Mouse (Mus musculus) CH12.LX (cell line): ENCODE measurements around the gene Esd. TPM values are rescaled to one million over a fixed set of nuclear protein-coding genes. Genes with fewer than 3 reads are reported as not detected.

Source experiments
- DNase-seq: peaks from one replicate; pipeline ENCODE4 v3.0.0-alpha.2; 2013; ENCODE audit errors: extremely low read depth
- H3K27ac ChIP-seq: 2 replicates; pipeline ENCODE4 v1.5.1; 2012; ENCODE audit warnings: low read depth, mild to moderate bottlenecking, control low read depth, moderate library complexity; ENCODE audit not compliant: insufficient read depth
- H3K27me3 ChIP-seq: replicated peaks from 2 replicates; pipeline ENCODE3; 2012; ENCODE audit warnings: inconsistent platforms
- H3K36me3 ChIP-seq, 2 experiments: replicated peaks in 1 of 2; 2 replicates each; pipeline versions ENCODE3 to v1.6.1; 2012; ENCODE audit warnings: inconsistent platforms in 1 of 2, low read length in 1 of 2, mild to moderate bottlenecking in 1 of 2, mixed read lengths in 1 of 2, moderate library complexity in 1 of 2; ENCODE audit not compliant: control insufficient read depth in 1 of 2, insufficient read depth in 1 of 2
- H3K4me1 ChIP-seq, 2 experiments: 2 replicates each; pipeline ENCODE4 v1.6.1; 2012; ENCODE audit warnings: inconsistent platforms in 1 of 2, moderate library complexity in 1 of 2; ENCODE audit not compliant: insufficient read depth in 2 of 2, control insufficient read depth in 1 of 2
- H3K4me2 ChIP-seq: 2 replicates; pipeline ENCODE4 v1.6.1; 2012; ENCODE audit warnings: low read depth, mild to moderate bottlenecking, control low read depth; ENCODE audit not compliant: poor library complexity, insufficient read depth, severe bottlenecking
- H3K4me3 ChIP-seq, 3 experiments: fragments of 150-350 bp in 1 of 3; sonication (generic) in 1 of 3; replicated peaks in 1 of 3; 2 replicates each; pipeline versions ENCODE3 to v1.5.1; 2011 to 2012; ENCODE audit warnings: low read depth in 2 of 3, low read length in 2 of 3, mild to moderate bottlenecking in 2 of 3, moderate library complexity in 2 of 3, control low read depth in 1 of 3, improper control_type of control experiment in 1 of 3, inconsistent platforms in 1 of 3, mixed read lengths in 1 of 3; ENCODE audit not compliant: poor library complexity in 1 of 3
- H3K79me2 ChIP-seq: replicated peaks from 2 replicates; pipeline ENCODE4 v1.6.1; 2012; ENCODE audit warnings: mild to moderate bottlenecking, moderate library complexity; ENCODE audit not compliant: control insufficient read depth, poor library complexity, insufficient read depth, severe bottlenecking; ENCODE audit errors: extremely low read depth
- H3K9ac ChIP-seq: 2 replicates; pipeline ENCODE4 v1.6.1; 2012; ENCODE audit warnings: low read depth, mild to moderate bottlenecking, control low read depth, moderate library complexity; ENCODE audit not compliant: insufficient read depth
- H3K9me3 ChIP-seq: replicated peaks from 2 replicates; pipeline ENCODE3; 2012; ENCODE audit warnings: low read length, inconsistent platforms, mixed read lengths
- BHLHE40 ChIP-seq: IDR thresholded peaks from 2 replicates; pipeline ENCODE4 v1.6.1; 2011; ENCODE audit warnings: mild to moderate bottlenecking, low read depth, low read length, improper control_type of control experiment
- CHD1 ChIP-seq: IDR thresholded peaks from 2 replicates; pipeline ENCODE4 v1.6.1; 2012; ENCODE audit warnings: low read depth, low read length, improper control_type of control experiment, inconsistent platforms
- CTCF ChIP-seq, 2 experiments: IDR thresholded peaks in 1 of 2; conservative IDR thresholded peaks in 1 of 2; 2 replicates each; pipeline ENCODE4 v1.5.1; 2011 to 2012; ENCODE audit warnings: low read depth in 2 of 2, low read length in 2 of 2, improper control_type of control experiment in 1 of 2, inconsistent platforms in 1 of 2, mild to moderate bottlenecking in 1 of 2, moderate library complexity in 1 of 2
- E2F4 ChIP-seq: IDR thresholded peaks from 2 replicates; pipeline ENCODE4 v1.6.1; 2011; ENCODE audit warnings: low read depth, low read length, improper control_type of control experiment; ENCODE audit not compliant: insufficient replicate concordance
- GABPA ChIP-seq: IDR thresholded peaks from 2 replicates; pipeline ENCODE4 v1.6.1; 2012; ENCODE audit warnings: low read depth, low read length, improper control_type of control experiment, inconsistent platforms; ENCODE audit not compliant: insufficient replicate concordance
- HCFC1 ChIP-seq: IDR thresholded peaks from 2 replicates; pipeline ENCODE4 v1.6.1; 2012; ENCODE audit warnings: low read depth, mild to moderate bottlenecking, inconsistent platforms, low read length, improper control_type of control experiment
- IRF4 ChIP-seq: IDR thresholded peaks from 2 replicates; pipeline ENCODE4 v1.6.1; 2014; ENCODE audit warnings: low read depth, mild to moderate bottlenecking, inconsistent platforms, low read length, improper control_type of control experiment
- JUND ChIP-seq: conservative IDR thresholded peaks from 2 replicates; pipeline ENCODE4 v1.6.1; 2011; ENCODE audit warnings: low read depth, low read length, improper control_type of control experiment
- KAT2A ChIP-seq: IDR thresholded peaks from 2 replicates; pipeline ENCODE4 v1.6.1; 2012; ENCODE audit warnings: low read length, improper control_type of control experiment, inconsistent platforms; ENCODE audit not compliant: insufficient replicate concordance
- MAZ ChIP-seq: IDR thresholded peaks from 2 replicates; pipeline ENCODE4 v1.6.1; 2012; ENCODE audit warnings: low read depth, mild to moderate bottlenecking, inconsistent platforms, low read length, improper control_type of control experiment, moderate library complexity
- MXI1 ChIP-seq: IDR thresholded peaks from 2 replicates; pipeline ENCODE4 v1.6.1; 2011; ENCODE audit warnings: mild to moderate bottlenecking, low read depth, low read length, improper control_type of control experiment
- POLR2A ChIP-seq: IDR thresholded peaks from 2 replicates; pipeline ENCODE4 v1.6.1; 2011; ENCODE audit warnings: low read depth, mild to moderate bottlenecking, improper control_type of control experiment, low read length
- POLR2AphosphoS2 ChIP-seq: IDR thresholded peaks from 2 replicates; pipeline ENCODE4 v1.6.1; 2011; ENCODE audit warnings: low read depth, low read length, improper control_type of control experiment
- SIN3A ChIP-seq: IDR thresholded peaks from 2 replicates; pipeline ENCODE4 v1.6.1; 2012; ENCODE audit warnings: low read length, improper control_type of control experiment, inconsistent platforms
- TBP ChIP-seq: conservative IDR thresholded peaks from 2 replicates; pipeline ENCODE4 v1.6.1; 2011; ENCODE audit warnings: low read depth, low read length, improper control_type of control experiment
- TCF12 ChIP-seq: IDR thresholded peaks from 2 replicates; pipeline ENCODE4 v1.6.1; 2014; ENCODE audit warnings: low read depth, mild to moderate bottlenecking, inconsistent platforms, low read length, improper control_type of control experiment
- UBTF ChIP-seq: IDR thresholded peaks from 2 replicates; pipeline ENCODE4 v1.6.1; 2012; ENCODE audit warnings: low read depth, mild to moderate bottlenecking, inconsistent platforms, low read length, improper control_type of control experiment, moderate library complexity
- USF2 ChIP-seq: conservative IDR thresholded peaks from 2 replicates; pipeline ENCODE4 v1.6.1; 2011; ENCODE audit warnings: low read depth, low read length, improper control_type of control experiment
- ZC3H11A ChIP-seq: IDR thresholded peaks from 2 replicates; pipeline ENCODE4 v1.6.1; 2012; ENCODE audit warnings: low read depth, mild to moderate bottlenecking, inconsistent platforms, low read length, improper control_type of control experiment
- ZNF384 ChIP-seq: IDR thresholded peaks from 2 replicates; pipeline ENCODE4 v1.6.1; 2012; ENCODE audit warnings: low read depth, low read length, improper control_type of control experiment, inconsistent platforms
- dilution Hi-C: fragments of 300-500 bp; cut with MboI; formaldehyde crosslinking; loops from 2 replicates; pipeline ENCODE4 v1.14.3; 2020; ENCODE audit warnings: low sequenced_read_pairs; ENCODE audit not compliant: extremely low pct_unique_long_range_greater_than_20kb, extremely low pct_ligation_motif_present
- in situ Hi-C: fragments of 300-500 bp; cut with MboI; formaldehyde crosslinking; loops from 3 replicates; pipeline ENCODE4 v1.14.3; 2019; ENCODE audit warnings: low sequenced_read_pairs, low pct_ligation_motif_present, low pct_unique_long_range_greater_than_20kb, mixed read lengths
- polyA plus RNA-seq: library from polyadenylated mRNA; unstranded; fragments of >175 nt; gene quantifications from 2 replicates; pipeline ENCODE4 v1.2.1, GENCODE M21; 2012; ENCODE audit warnings: low read depth; ENCODE audit not compliant: insufficient read length
- total RNA-seq, 2 experiments: library from RNA; depleted of rRNA; stranded (reverse); fragments of 300-350 nt in 1 of 2; fragments of >200 nt in 1 of 2; gene quantifications; 2 replicates each; pipeline ENCODE4 v1.2.3; 2012 to 2014

Gene Esd
- total and polyA plus RNA-seq, 3 experiments: 206 to 434 (median 302) TPM

DNA sequence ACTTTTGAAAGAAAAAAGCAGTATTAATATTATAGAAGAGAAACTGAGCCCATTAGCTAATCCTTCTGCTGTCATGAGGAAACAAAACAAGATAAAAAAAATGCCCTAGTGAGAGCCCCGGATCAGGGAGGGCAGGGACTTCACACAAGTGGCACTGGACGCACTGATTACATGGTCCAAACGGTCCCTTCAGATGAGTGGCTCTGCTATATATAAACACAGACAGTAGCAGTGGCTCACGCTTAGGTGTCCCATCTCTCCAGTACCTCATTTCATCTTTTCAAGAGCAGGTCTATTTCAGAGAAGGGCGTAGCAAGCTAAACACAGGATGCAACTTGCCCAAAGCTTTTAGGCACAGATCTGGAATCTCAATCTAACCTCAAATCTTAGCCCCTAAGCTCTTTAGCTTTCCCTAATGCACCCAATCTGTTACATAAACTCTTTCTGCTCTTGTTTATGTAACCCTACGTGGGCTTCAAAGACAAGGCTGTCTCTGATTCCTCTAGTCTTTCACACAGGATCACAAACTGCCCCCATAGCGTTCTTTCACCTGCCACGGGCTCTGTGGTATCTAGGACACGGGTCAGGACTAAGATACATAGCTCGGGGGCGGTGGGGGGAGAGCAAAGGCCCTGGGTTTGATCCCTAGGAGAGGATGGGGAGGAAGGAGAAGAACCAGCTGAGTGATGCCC, 52.3 kb downstream of the Esd start:
- Histone ChIP-seq H3K27me3 (no peaks in the 10 kb centered on the region), H3K27ac (no peak overlapping the region), H3K4me1 (no peaks in the 10 kb centered on the region), H3K4me3 (no peak overlapping the region), H3K4me2 (no peak overlapping the region), H3K9me3 (no peaks in the 10 kb centered on the region), H3K36me3 (peaks cover 25 to 56% of the 10 kb centered on the region in 2 experiments), H3K9ac (no peak overlapping the region), H3K79me2 (no peaks in the 10 kb centered on the region; the same call in 1 of the 2 replicates)
- in situ Hi-C loops (no loop called here), dilution Hi-C loops (no loop called here)
- TF ChIP-seq IRF4 (no peak), MXI1 (no peak), ZC3H11A (no peak), CTCF (conservative IDR thresholded peaks at IDR 0.05 in 1 of 2, IDR thresholded peaks at IDR 0.05 in 1 of 2; ENCODE audit: low read depth in 2 of 2, low read length in 2 of 2) (no peak), JUND (no peak), POLR2AphosphoS2 (no peak), GABPA (no peak), USF2 (no peak), KAT2A (no peak), UBTF (no peak), POLR2A (no peak), ZNF384 (no peak)
- no peak for DNase-seq

- no peaks in the 10 kb centered on the region for H3K4me1 ChIP-seq
- peaks cover 29 to 81% of the 10 kb centered on the region in 2 experiments for H3K36me3 ChIP-seq
- no peaks in the 10 kb centered on the region for H3K27me3 ChIP-seq
- dilution Hi-C loops: no loop called here
- no peak overlapping the region for H3K27ac ChIP-seq
- no peaks in the 10 kb centered on the region for H3K9me3 ChIP-seq
- no peak overlapping the region for H3K4me2 ChIP-seq
- no peak overlapping the region for H3K9ac ChIP-seq
- no peak for TF ChIP-seq TBP
- no peak for TF ChIP-seq HCFC1
- TF ChIP-seq POLR2AphosphoS2: no peak
- no peak for TF ChIP-seq JUND
- no peak for TF ChIP-seq MAZ
- TF ChIP-seq KAT2A: no peak
- TF ChIP-seq SIN3A: no peak
- TF ChIP-seq POLR2A: no peak
- no peak for TF ChIP-seq CHD1
- no peak for TF ChIP-seq BHLHE40
- no peak for TF ChIP-seq E2F4
- TF ChIP-seq TCF12: no peak
- TF ChIP-seq, all 38 proteins: peak for 0
- H3K4me3 ChIP-seq: no peak overlapping the region
- DNase-seq: no peak
- in situ Hi-C loops: no loop called here
- no peaks in the 10 kb centered on the region; the same call in 1 of the 2 replicates for H3K79me2 ChIP-seq
Measured at GRCm38 (mm10) chr14:74787717-74788116, 55.6 kb downstream of the Esd start.
